Mouse (Mus musculus) lung, embryonic 14.5 days (tissue): Measurements from ENCODE around the gene Gle1. TPM values are rescaled to one million over a fixed set of nuclear protein-coding genes. Genes with fewer than 3 reads are reported as not detected.

Source experiments
- ATAC-seq: fragments of 200-750 bp; cut with Nextera tagmentation; 2 replicates; pipeline ENCODE4 v1.8.0; 2017; ENCODE audit warnings: mild to moderate bottlenecking, moderate TSS enrichment, moderate library complexity; ENCODE audit not compliant: insufficient read depth
- DNase-seq: peaks from one replicate; pipeline ENCODE4 v3.0.0-alpha.2; 2015
- H3K27ac ChIP-seq: fragments of 300-500 bp; sonication (generic); 2 replicates; pipeline ENCODE4 v1.5.1; 2014; ENCODE audit warnings: low read depth, mild to moderate bottlenecking, moderate library complexity
- H3K27me3 ChIP-seq: fragments of 300-500 bp; sonication (generic); 2 replicates; pipeline ENCODE4 v1.6.1; 2014; ENCODE audit warnings: low read length, control low read depth; ENCODE audit not compliant: insufficient read depth
- H3K36me3 ChIP-seq: fragments of 300-500 bp; sonication (generic); 2 replicates; pipeline ENCODE4 v1.6.1; 2014; ENCODE audit warnings: control low read depth; ENCODE audit not compliant: insufficient read depth
- H3K4me1 ChIP-seq: fragments of 300-500 bp; sonication (generic); 2 replicates; pipeline ENCODE4 v1.6.1; 2014; ENCODE audit warnings: antibody characterized with exemption, control low read depth; ENCODE audit not compliant: insufficient read depth
- H3K4me2 ChIP-seq: fragments of 300-500 bp; sonication (generic); 2 replicates; pipeline ENCODE4 v1.6.1; 2014; ENCODE audit warnings: mild to moderate bottlenecking
- H3K4me3 ChIP-seq: fragments of 300-500 bp; sonication (generic); 2 replicates; pipeline ENCODE4 v1.5.1; 2014; ENCODE audit warnings: low read depth, low read length
- H3K9ac ChIP-seq: fragments of 300-500 bp; sonication (generic); 2 replicates; pipeline ENCODE4 v1.6.1; 2014
- H3K9me3 ChIP-seq: fragments of 300-500 bp; sonication (generic); 2 replicates; pipeline ENCODE4 v1.6.1; 2016; ENCODE audit warnings: low read depth, low read length, control low read depth
- CTCF ChIP-seq: IDR thresholded peaks from 2 replicates; pipeline ENCODE4 v1.5.1; 2016; ENCODE audit warnings: antibody characterized with exemption, low read depth
- WGBS: fragments of 180-500 bp; shearing (Covaris S2); extraction: QIAGEN DNeasy Blood & Tissue Kit; methylation state at CpG from one replicate; pipeline ENCODE4 v1.1.7; 2014; 5-methylcytosine and 5-hydroxymethylcytosine counted together
- polyA plus RNA-seq: library from polyadenylated mRNA; unstranded; fragments of >200 nt; fragmentation: Nextera tagmentation; extraction: Ambion mirVana; gene quantifications from 2 replicates; pipeline ENCODE4 v1.2.1, GENCODE M21; 2014

Gene Gle1
- polyA plus RNA-seq, 1 experiment from 2014 or later: 64.0 TPM

- no peak overlapping the region for H3K9ac ChIP-seq
- H3K9me3 ChIP-seq: no peaks in the 10 kb centered on the region
- no peak for TF ChIP-seq CTCF
- no peaks in the 10 kb centered on the region for H3K4me1 ChIP-seq
- no peak for DNase-seq
- ATAC-seq: no peak
- H3K27me3 ChIP-seq: no peaks in the 10 kb centered on the region
- peaks cover 59% of the 10 kb centered on the region for H3K36me3 ChIP-seq
- peak overlapping the region; percentile 24; the same call in 1 of the 2 replicates for H3K27ac ChIP-seq
- no peak overlapping the region for H3K4me2 ChIP-seq
- WGBS: 82% methylated on average over 10 of the region's 10 CpGs
- no peak overlapping the region for H3K4me3 ChIP-seq
These were observed 4.7 kb upstream of the Gle1 start for GRCm38 (mm10) chr2:29930506-29930905.

GRCm38 (mm10) chr2:29931194-29931593 lies 4.0 kb upstream of the Gle1 start:
- no peak for DNase-seq
- no peak for TF ChIP-seq CTCF
- Histone ChIP-seq H3K4me1 (0 out of 2 replicates have a peak, but pooled peaks cover 3% of the 10 kb centered on the region), H3K9me3 (no peaks in the 10 kb centered on the region), H3K4me2 (no peak overlapping the region), H3K27me3 (no peaks in the 10 kb centered on the region), H3K36me3 (peaks cover 52% of the 10 kb centered on the region), H3K9ac (no peak overlapping the region), H3K27ac (no peak overlapping the region), H3K4me3 (no peak overlapping the region)
- ATAC-seq: no peak
- 87% methylated on average over 6 of the region's 6 CpGs for WGBS

GRCm38 (mm10) chr2:29940073-29940472 lies 4.8 kb downstream of the Gle1 start:
- H3K9ac ChIP-seq: no peak overlapping the region
- H3K9me3 ChIP-seq: no peaks in the 10 kb centered on the region
- 0 out of 2 replicates have a peak, but pooled peaks cover 4% of the 10 kb centered on the region for H3K4me1 ChIP-seq
- H3K27me3 ChIP-seq: no peaks in the 10 kb centered on the region
- peaks cover 67% of the 10 kb centered on the region for H3K36me3 ChIP-seq
- DNase-seq (no peak), ATAC-seq (no peak)
- H3K4me2 ChIP-seq: no peak overlapping the region
- no peak overlapping the region for H3K27ac ChIP-seq
- WGBS: 90% methylated on average over 9 of the region's 9 CpGs
- H3K4me3 ChIP-seq: no peak overlapping the region
- TF ChIP-seq CTCF: no peak

- DNase-seq: no peak
- no peak for TF ChIP-seq CTCF
- ATAC-seq: no peak
- Histone ChIP-seq H3K4me3 (no peak overlapping the region), H3K27ac (no peak overlapping the region), H3K27me3 (no peaks in the 10 kb centered on the region), H3K9ac (no peak overlapping the region), H3K4me1 (0 out of 2 replicates have a peak, but pooled peaks cover 4% of the 10 kb centered on the region), H3K36me3 (peaks cover 75% of the 10 kb centered on the region), H3K9me3 (no peaks in the 10 kb centered on the region), H3K4me2 (no peak overlapping the region)
- WGBS: 92% methylated on average over 7 of the region's 7 CpGs
These were observed 5.6 kb downstream of the Gle1 start for GRCm38 (mm10) chr2:29940826-29941225.

DNA sequence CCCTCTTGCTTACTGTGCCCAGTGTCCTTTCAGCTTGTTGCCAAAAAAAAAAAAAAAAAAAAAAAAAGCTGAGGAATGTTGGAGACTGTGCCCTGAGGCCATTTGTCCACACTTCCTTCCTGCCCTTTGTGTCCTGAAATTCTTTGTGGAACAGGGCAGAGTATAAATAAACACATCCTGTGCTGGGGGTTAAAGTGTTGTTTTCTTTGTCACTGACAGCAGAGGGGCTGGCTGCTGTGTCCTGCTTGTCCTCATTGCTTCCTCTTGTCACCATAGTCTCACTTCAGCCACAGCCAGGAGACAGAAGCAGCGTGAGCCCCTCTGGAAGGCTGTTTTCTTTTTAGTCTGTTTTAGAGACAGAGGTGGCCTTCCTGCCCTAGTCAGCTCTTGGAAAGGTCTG lies 9.5 kb downstream of the Gle1 start:
- no peak overlapping the region for H3K4me3 ChIP-seq
- 28% methylated on average over 1 of the region's 1 CpGs for WGBS
- peaks cover 92% of the 10 kb centered on the region for H3K36me3 ChIP-seq
- H3K9me3 ChIP-seq: no peaks in the 10 kb centered on the region
- peak overlapping the region; percentile 82 for H3K27ac ChIP-seq
- no peak overlapping the region for H3K9ac ChIP-seq
- ATAC-seq (peak; percentile 54; the same call in 1 of the 2 replicates), DNase-seq (peak; percentile 63)
- no peaks in the 10 kb centered on the region for H3K27me3 ChIP-seq
- no peak for TF ChIP-seq CTCF
- no peak overlapping the region for H3K4me2 ChIP-seq
- H3K4me1 ChIP-seq: no peaks in the 10 kb centered on the region

- Histone ChIP-seq H3K4me2 (no peak overlapping the region), H3K9me3 (no peaks in the 10 kb centered on the region), H3K36me3 (peaks cover 88% of the 10 kb centered on the region), H3K4me3 (no peak overlapping the region), H3K27ac (no peak overlapping the region), H3K9ac (no peak overlapping the region), H3K27me3 (no peaks in the 10 kb centered on the region), H3K4me1 (no peaks in the 10 kb centered on the region)
- DNase-seq (no peak), ATAC-seq (no peak)
- WGBS: 94% methylated on average over 5 of the region's 5 CpGs
- no peak for TF ChIP-seq CTCF
These were observed 13.7 kb downstream of the Gle1 start for GRCm38 (mm10) chr2:29948896-29949295.

DNA sequence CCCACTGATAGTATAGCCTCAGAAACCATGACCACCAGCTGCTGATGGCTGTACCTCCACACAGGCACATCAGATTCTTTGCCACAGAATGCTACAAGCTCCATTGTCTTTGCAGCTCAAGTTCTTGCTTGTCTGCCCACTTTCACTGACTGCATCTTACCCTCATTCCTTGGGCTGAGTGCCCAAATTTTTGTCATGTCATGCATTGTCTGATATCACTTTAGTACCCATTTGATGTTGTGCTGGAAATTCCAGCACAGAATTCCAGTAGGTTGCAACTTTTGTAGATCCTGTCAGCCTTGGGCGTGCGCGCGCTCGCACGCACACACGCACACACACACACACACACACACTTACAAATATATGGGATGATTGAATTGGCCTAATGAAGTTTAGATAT lies 26.0 kb downstream of the Gle1 start:
- no peak for ATAC-seq
- 95% methylated on average over 7 of the region's 7 CpGs for whole genome bisulfite sequencing

More for the DNA sequence above, 26.0 kb downstream of the Gle1 start:
- H3K27ac ChIP-seq: no peak overlapping the region
- H3K4me2 ChIP-seq: no peak overlapping the region
- H3K4me1 ChIP-seq: peaks cover 6% of the 10 kb centered on the region; the same call in 1 of the 2 replicates
- DNase-seq: no peak
- H3K9me3 ChIP-seq: no peaks in the 10 kb centered on the region
- H3K4me3 ChIP-seq: no peak overlapping the region
- H3K9ac ChIP-seq: no peak overlapping the region
- peaks cover 33% of the 10 kb centered on the region for H3K36me3 ChIP-seq
- H3K27me3 ChIP-seq: no peaks in the 10 kb centered on the region
- TF ChIP-seq CTCF: no peak
